Mouse (Mus musculus): ENCODE results near the gene Prtg. TPM values are rescaled to one million over a fixed set of nuclear protein-coding genes. Genes with fewer than 3 reads are reported as not detected.

The Prtg gene
- polyA plus RNA-seq, 1 experiment = 1.4 TPM

DNA sequence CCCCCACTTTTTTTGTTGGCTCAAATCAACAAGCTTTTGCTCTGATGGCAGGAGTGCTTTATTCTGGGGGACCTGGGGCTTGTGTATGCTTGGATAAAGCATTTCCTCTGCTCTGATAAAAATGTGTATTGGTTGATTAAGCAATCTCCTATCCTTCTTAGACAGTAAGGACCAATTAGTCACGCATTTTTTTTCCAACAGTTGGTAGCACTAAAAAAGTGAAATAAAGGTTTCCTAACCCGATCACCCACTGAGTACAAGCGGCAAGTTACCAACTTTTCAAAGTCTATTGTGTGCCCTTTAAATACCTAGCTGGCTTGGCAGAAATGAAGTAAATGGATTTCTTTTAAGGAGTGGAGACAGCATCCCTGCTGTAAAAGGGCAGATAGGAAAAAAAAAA lies 1.9 kb downstream of the Prtg start:
- no peak for DNase-seq (ENCODE audit: extremely low spot score in 1 of 2, low spot score in 1 of 2)

DNA sequence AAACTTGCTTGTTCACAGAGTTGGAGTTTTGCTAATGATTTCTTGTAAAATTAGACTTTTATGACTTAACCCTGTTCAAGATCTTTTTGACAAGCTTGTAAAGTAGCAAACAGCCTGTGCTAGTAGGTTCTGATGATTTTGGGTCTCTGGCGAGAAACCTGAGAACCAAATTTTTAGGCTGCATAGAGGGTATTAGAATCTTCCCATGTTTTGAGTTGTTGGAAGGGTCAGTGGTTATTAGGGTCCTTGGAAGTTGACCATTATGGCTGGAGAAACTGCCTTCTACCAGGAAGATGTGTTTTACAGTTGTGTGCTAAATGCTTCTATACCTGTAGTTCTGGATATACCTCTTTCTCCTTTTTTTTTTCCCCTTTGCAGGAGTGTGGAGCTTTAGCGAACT lies 2.4 kb downstream of the Prtg start:
- DNase-seq (ENCODE audit: extremely low spot score in 1 of 2, low spot score in 1 of 2) = no peak

DNA sequence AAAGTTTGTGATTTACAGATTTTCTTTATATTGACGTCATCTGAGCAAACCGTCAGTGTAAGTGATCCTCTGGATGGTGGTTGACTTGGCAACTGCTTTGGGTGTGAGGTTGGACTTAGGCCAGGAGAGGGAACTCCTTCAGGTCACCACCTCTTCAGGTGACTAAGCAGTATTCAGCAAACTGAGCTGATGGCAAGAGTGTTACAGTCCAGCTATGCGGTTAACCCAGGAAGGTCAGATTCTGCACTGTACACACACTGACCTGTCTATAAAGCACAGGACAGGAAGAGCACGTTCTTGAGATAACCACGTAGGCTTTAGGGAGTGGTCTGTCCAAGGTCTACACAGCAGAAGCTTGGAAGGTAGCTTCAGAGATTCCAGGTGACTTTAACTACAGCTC lies 3.9 kb downstream of the Prtg start:
- no peak for DNase-seq (ENCODE audit: extremely low spot score in 1 of 2, low spot score in 1 of 2)

DNA sequence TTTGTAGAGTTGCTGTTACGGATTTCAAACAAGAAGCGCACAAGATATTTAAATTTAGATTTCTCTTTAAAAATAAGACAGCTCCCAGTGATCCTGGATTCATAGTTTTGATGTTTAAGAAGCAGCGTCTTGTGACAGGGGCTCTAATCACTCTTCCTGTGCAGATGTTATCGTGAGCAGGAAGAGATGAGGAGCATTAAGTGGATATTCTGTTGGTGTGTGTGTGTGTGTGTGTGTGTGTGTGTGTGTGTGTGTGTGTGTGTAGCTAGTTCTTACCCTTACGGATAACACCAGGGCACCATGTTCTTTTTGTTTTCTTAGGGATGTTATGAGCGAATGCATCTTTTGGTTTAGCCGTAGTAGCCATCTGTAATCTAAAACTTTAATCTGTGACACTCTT lies 5.4 kb downstream of the Prtg start:
- no peak for DNase-seq (ENCODE audit: extremely low spot score in 1 of 2, low spot score in 1 of 2)

DNA sequence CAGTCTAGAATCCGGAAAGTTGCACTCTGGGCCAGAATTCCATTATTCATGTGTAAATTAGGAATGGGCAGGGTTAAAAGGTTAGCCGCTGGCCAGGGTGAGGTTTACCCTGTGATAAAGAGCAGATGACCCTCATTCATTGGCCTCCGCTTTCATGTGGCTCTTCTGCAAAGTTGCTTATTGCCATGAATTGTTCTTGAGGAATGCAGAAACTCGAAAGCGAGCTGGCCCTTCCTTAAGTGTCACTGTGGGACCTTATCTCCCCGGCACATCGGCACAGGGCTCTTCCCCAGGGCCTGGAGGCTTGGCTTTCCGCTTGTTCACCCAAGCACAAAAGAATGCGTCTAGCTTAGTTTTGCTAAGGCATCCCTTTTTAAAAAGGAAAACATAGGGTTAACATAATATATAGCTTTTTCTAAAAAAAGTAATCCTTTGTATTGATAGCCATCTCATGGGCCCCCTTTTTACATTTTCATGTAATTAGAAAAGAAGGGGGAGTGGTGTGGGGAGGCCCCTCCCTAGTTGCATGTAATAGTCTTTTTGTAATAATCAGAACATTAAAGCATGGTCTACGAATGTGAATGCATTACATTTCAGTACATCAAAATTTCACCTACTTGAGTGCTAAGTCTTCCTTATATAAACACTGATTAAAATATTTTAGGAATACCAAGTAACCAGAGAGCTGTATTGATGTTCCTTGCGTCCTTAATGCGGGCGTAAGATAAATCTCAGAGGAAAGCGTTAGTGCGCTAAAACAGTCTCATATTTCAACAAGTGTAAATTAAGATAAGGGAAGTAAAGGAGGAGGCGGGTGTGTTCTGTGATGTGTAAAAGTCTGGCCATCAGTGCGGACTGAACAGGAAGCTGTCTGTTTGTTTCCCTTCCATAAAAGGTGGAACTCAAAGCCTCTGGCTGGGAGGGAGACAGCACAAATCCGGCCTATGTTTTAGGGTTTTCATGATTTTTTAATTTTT lies 6.2 kb downstream of the Prtg start:
- DNase-seq (ENCODE audit: extremely low spot score in 1 of 2, low spot score in 1 of 2) = no peak

DNA sequence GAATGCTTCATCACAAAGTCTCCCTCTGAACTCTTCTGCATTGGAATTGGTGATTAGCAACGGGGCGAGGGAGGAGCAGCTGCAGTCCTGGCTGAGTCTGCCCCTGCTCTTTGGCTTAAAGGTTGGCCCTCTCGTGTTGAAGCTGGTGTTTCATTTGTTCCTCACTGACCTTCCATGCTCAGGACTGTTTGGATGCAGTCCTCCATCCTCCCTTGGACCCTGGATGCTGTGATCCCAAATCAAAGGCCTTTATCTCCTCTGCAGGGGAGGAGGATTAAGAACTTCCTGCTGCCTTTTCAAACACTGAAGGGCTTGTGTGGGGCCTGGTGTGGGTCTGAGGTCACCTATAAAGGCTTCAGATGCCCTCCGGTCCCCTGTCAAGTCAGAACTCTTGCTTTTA lies 18.8 kb downstream of the Prtg start:
- DNase-seq (ENCODE audit: extremely low spot score in 1 of 2, low spot score in 1 of 2) = no peak

DNA sequence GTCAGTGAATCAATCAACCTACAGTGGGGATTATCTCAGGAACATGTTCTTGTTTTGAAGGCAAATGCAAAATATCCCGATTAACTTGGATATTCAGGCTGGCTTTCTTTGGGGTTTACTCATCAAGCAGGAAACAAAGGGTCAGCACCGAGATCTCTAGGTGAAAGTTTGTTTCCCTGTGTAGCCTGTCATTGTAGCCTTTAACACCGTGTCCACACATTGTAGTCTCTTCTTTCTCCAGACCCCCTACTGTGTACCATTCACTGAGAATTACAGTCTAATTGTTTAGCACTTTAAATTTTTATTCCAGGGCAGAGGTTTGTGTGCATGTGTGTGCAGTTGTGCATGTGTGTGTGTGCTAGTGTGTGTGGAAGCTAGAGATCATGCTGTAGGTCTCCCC lies 19.3 kb downstream of the Prtg start:
- DNase-seq (ENCODE audit: extremely low spot score in 1 of 2, low spot score in 1 of 2) = no peak

DNA sequence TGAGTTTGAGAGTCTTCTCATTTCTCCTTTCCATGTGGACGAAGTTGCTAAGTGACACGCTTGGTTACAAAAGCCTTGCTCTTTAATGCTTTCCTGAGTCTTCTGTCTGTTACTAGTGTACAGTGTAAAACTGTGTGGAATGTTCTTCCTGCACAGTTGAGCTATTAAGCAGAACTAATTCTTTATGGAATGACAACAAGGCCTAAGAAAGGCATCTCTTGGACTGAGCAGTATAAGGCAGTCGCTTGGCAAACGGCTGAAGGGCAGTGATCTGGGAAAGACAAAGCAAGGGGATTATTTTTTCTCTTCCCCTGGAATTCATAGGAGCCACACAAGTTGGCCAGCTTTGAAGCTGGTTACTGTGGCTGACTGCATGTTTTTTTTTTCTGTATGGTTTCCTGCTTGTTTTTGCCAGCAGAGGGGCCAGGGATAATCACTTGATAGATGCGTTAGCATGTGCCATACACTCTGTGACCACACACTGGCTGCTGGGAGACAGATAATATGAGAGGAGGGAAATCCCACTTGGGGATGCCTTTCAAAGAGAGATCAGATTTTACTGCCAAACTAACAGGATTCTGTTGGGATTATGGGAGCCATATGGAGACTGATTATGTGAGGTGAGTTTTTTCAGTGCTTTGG lies 22.1 kb downstream of the Prtg start:
- no peak for DNase-seq (ENCODE audit: extremely low spot score in 1 of 2, low spot score in 1 of 2)

DNA sequence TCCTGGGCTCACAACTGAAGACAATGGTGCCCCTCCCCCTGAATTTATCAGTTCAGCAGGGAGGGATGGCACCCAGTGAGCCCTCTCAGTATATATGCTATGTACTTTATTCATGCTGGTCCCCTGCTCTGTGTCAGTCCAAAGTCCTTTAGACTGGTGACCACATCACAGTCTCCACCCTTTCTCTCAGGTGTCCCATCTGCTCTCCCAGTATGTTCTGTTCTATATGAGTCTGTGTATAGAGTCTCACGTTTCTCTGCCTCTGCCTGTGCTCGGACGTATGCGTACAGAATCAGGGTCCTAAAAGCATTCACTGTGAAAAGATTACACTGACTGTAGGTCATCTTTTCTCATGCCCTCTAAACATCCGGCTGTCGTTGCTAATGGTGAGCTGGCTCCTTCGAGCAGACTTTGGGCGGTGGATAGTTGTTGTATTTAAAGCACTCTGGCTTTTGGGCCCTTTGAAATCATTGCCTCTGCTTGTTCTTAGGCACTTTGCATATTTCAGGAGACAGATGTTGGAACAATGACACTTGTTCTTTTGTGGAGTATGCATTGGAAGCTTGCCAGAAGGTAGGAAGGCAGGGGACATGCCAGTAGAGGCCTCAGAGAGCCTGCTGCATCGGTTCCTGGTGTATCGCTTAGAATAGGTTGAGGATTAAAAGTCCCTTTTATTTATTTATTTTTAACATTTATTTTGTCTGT lies 27.5 kb downstream of the Prtg start:
- DNase-seq (ENCODE audit: extremely low spot score in 1 of 2, low spot score in 1 of 2) = no peak

DNA sequence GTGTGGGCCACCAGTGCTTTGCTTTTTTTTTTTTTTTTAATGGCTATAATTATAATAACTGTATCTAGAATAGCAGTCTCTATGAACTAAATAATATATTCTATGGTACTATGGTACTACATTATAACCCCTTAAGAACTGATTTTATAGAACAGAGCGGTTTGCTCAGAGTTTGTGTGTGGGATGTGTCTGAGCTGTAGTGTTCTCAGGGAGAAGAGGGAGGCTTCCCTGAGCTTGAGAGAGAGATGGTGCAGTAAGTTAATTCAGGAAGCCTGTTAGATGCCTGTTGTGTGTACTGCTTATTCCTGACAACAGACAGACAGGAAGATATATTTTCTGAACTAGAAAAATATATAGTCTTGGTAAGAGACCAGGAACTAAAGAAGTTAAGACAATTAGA lies 28.3 kb downstream of the Prtg start:
- peak in 1 of 2 experiments; percentile 45 for DNase-seq (ENCODE audit: extremely low spot score in 1 of 2, low spot score in 1 of 2)

DNA sequence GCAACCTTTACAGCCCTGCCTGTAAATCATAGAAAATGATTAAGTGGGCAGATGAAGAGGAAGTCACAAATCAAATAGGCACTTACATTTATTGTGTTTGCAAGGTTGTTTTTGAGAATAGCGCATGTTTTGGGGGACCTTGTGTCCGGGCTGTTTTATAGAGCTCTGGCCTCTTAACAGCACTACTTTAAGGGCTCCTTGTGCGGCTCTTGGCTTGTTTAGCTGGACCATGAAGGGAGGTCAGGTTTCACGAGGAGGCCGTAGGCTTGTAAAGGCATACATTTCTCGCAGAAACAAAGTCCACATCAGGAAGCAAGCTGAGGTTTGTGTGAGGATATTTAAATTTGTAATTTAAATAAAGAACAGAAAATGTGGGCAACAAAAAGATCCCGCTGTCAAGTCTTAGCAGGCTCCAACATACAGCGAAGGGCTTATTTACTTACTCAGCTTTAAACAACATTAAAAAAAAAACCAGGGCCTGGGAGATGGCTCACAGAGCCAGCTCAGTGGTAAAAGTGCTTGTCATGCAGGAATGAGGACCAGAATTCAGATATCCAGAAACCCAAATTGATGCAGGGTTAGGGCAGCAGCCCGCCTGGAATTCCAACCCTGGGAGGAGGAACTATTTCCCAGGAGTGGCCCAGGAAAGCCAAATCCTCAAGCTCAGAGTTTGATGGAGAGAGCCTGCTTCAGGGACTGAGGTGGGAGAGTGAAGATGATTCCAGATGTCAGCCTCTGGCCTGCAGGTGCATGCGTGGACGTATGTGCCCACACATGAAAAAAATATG lies 30.2 kb downstream of the Prtg start:
- no peak for DNase-seq (ENCODE audit: extremely low spot score in 1 of 2, low spot score in 1 of 2)

DNA sequence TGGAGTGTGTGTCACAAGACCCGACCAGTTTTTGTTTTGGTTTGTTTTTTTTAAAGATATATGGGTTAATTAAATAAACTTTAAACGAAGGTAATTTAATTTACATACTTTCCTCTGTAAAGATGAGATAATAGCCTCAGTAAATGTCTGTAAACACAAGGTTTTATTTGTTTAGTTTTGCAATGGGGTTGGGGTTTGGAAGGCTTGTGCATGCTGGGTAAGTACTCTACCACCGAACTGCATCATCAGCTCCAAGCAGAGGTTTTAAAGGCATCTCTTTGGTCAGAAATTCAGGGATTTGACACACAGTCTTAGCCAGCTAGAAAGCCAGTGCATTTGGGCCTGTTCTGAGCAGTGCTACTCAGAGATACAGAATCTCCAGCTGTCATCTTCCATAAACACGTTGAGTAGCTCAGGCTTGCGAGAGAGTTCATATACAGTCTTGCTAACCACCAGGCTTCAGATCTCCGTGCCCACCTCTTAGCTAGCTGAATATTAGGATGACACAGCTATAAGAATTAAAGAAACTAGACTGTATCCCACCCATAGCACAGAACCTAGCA lies 31.0 kb downstream of the Prtg start:
- DNase-seq (ENCODE audit: extremely low spot score in 1 of 2, low spot score in 1 of 2) = no peak

DNA sequence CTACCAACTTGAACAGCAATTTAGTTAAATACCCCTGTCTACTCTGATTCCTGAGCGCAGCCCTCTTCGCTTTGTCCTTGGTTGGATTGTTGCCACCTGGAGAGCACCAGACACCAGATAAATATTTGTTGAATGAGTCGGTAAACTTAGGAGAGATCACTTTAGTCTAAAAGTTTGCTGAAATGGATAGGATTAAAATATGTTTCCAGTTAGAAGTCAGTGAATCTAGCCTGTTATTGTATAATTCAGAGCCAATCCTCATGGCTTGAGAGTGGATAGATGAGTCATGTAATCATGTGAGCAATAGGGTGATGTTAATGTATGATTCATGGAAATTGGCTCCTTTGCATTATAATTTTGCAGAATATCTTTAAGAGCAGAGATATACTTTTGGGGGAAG lies 31.6 kb downstream of the Prtg start:
- DNase-seq (ENCODE audit: extremely low spot score in 1 of 2, low spot score in 1 of 2) = no peak

DNA sequence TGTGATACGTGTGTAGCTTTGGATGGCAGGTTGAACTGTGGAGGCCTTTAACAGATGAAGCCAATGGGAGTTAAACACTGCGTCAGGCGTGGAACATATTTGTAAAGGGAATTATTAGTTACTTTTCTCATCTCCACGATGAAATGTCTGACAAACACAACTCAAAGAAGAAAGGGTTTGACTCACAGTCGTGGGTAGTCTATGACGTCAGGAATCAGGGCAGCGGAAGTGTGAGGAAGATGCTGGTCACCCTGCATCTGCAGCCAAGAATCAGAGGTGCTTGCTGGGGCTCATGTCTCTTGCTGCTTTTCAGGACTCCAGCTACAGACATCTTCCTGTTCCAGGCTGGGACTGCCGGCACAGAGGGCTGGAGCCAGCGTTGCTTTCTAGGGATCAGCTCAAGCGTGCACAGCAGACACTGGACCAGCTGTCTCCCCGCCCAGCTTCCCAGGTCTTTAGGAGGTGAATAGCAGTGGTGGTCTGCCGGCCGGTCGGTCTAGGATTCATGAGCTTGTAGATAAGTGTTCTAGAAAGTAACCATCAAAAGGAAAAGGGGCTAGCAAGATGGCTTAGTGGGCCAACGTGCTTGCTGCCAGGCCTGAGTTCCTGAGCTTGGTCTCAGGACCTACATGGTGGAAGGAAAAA lies 32.8 kb downstream of the Prtg start:
- DNase-seq (ENCODE audit: extremely low spot score in 1 of 2, low spot score in 1 of 2) = no peak

DNA sequence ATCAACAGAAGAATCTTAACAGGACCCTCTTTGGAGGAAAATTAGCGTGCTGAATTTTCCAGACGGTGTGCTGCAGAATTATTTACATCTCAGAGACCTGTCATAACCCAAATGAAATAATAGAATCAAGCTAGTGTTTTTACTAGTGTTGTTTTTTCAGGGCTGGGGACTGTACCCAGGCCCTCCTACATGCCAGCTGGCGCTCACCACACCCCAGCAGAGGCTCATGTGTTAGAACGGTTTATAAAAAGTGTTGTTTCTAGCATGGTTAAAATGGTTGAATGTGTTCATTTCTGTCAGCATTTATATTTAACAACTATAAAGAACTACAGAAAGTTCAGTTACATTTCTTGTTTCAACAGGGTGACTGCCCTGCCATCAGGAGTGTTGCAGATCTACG lies 37.8 kb downstream of the Prtg start:
- peak; percentile 70 to 75 for DNase-seq (ENCODE audit: extremely low spot score in 1 of 2, low spot score in 1 of 2)

DNA sequence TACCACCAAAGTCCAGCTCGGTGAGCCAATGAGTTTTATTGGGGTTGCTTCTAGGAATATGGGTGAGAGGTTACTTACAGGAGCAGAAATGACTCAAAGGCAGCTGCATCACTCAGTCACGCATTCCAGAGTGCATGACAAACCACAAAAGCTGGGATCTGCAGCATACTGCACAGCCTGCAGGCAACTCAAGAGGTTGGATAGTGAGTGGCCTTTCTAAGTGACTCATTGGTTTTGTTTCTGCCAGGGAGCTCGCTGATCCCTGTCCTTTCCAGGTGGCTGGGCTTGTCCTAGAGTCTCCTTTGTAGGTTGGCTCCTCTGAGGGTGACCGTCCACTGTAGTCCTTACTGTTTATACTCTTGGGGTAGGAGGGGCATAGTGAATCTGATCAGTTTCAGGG lies 39.5 kb downstream of the Prtg start:
- no peak for DNase-seq (ENCODE audit: extremely low spot score in 1 of 2, low spot score in 1 of 2)

DNA sequence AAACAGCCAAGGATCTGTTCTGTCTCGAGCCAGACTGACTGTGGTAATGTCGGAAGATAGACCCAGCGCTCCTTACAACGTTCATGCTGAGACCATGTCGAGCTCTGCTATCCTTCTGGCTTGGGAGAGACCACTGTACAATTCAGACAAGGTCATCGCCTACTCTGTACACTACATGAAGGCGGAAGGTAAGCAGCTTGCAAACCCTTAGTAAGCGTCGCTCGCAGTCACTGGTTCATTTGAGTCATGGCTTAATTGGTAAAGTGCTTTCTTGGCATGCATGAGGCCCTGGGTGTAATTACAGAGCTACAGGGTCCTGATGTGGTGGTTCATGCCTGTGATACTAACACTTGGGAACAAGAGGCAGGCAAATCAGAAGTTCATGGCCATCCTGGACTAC lies 44.9 kb downstream of the Prtg start:
- no peak for DNase-seq (ENCODE audit: extremely low spot score in 1 of 2, low spot score in 1 of 2)

DNA sequence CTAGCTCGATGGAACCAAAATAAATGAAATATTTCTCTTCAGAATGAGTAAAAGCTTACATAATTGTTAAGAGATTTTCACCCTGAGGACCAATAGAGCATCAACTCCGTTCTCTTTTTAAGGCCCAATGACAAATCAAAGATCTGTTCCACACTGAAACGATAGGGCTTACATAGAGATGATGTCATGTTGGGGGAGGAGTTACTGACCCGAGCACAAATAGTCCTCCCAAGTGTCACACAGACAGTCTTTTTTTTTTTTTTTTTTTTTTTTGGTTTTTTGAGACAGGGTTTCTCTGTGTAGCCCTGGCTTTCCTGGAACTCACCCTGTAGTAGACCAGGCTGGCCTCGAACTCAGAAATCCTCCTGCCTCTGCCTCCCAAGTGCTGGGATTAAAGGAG lies 45.3 kb downstream of the Prtg start:
- no peak for DNase-seq (ENCODE audit: extremely low spot score in 1 of 2, low spot score in 1 of 2)

DNA sequence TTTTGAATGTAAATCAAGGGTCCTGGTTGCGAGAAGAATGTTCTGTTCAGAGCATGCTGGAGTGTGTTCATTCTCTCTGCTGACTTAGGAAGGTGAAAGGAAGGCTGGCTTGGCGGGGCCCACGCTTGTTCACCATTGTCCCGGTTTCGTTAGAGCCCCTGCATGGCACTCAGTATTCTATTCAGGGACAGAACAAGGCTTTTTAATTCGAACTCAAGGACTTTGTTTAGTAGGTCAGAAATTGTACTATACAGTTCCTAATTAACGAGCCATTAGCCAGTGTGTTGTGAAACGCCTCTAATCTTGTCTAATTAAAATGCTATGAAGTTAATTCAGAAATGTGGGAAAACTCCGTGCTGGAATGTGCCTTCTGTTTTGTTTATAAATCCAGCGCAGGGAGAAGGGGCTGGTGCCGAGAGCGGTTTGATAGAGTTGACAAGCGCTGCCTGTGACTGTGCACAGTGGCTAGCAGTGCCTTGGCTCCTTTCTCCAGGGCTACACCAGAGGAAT lies 47.1 kb downstream of the Prtg start:
- no peak for DNase-seq (ENCODE audit: extremely low spot score in 1 of 2, low spot score in 1 of 2)

DNA sequence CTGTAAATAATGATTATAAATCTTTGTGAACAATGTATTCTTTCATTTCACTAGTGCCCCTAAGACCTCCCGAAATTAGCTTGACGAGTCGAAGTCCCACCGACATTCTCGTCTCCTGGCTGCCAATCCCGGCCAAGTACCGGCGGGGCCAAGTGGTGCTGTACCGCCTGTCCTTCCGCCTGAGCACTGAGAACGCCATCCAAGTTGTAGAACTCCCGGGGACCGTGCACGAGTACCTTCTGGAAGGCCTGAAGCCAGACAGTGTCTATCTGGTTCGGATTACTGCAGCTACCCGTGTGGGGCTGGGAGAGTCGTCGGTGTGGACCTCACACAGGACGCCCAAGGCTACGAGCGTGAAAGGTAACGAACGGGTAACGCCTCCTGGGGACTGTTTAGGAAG lies 50.0 kb downstream of the Prtg start:
- no peak for DNase-seq (ENCODE audit: extremely low spot score in 1 of 2, low spot score in 1 of 2)
